Mouse (Mus musculus): ENCODE results near the gene Mc1r. TPM values are rescaled to one million over a fixed set of nuclear protein-coding genes. Genes with fewer than 3 reads are reported as not detected.

Mc1r gene
- polyA plus RNA-seq, 1 experiment: not detected

DNA sequence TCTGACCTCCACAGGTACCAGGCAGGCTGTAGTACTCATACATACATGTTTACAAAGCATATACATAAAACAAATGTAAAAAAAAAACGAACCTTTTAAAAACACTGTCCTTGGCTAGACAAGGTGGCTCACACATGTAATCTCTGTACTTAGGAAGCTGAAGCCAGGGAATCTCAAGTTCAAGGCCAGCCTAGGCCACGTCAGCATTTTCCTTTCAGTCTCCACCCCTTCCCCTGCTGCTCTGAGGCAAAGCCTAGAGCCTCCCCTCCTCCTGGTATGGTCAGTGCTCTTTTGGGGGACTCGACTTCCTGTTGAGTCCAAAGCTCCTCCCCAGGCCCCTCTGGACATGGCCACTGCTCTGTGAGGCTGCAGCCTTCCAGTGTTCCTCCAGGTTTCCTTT, 19.9 kb upstream of the Mc1r start:
- Histone ChIP-seq H3K4me3 (replicated peaks; ENCODE audit: extremely low read depth, low read depth, low read length) (no peak overlapping the region), H3K4me1 (ENCODE audit: control insufficient read depth, insufficient read depth, low read length) (no peaks in the 10 kb centered on the region)
- TF ChIP-seq CTCF (IDR thresholded peaks at IDR 0.05; ENCODE audit: insufficient read depth, low read length): no peak
- TF ChIP-seq POLR2A (IDR thresholded peaks at IDR 0.05; ENCODE audit: borderline replicate concordance, extremely low read depth, low read depth, low read length): no peak
- DNase-seq: no peak
- WGBS: 67% methylated on average over 3 of the region's 3 CpGs

DNA sequence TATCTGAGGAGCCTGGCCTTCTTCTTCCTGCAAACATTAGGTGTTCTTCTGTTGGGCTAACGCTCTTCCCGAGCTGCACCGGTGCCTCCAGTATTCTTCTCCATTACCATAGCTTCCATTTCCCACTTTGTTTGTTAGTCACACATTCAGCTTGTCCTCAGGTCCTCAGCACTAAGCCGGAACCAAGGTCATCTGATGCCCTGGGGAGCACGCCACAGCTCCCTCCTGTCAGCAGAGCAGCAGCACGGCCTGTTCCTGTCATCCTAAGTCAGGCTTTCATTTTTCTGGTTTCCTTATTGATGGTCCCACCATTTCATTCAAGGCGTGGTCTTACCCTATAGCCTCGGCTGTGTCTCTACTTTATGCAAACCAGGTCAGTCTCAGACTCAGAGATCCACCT, 19.1 kb upstream of the Mc1r start:
- H3K4me3 ChIP-seq (replicated peaks; ENCODE audit: extremely low read depth, low read depth, low read length): no peak overlapping the region
- 91% methylated on average over 8 of the region's 8 CpGs for WGBS
- no peak for TF ChIP-seq CTCF (IDR thresholded peaks at IDR 0.05; ENCODE audit: insufficient read depth, low read length)
- no peak for TF ChIP-seq POLR2A (IDR thresholded peaks at IDR 0.05; ENCODE audit: borderline replicate concordance, extremely low read depth, low read depth, low read length)
- H3K4me1 ChIP-seq (ENCODE audit: control insufficient read depth, insufficient read depth, low read length): no peaks in the 10 kb centered on the region
- DNase-seq: no peak

GRCm38 (mm10) chr8:123389026-123389425, 17.9 kb upstream of the Mc1r start:
- Histone ChIP-seq H3K4me1 (ENCODE audit: control insufficient read depth, insufficient read depth, low read length) (no peaks in the 10 kb centered on the region), H3K4me3 (replicated peaks; ENCODE audit: extremely low read depth, low read depth, low read length) (no peak overlapping the region)
- TF ChIP-seq POLR2A (IDR thresholded peaks at IDR 0.05; ENCODE audit: borderline replicate concordance, extremely low read depth, low read depth, low read length): no peak
- no peak for TF ChIP-seq CTCF (IDR thresholded peaks at IDR 0.05; ENCODE audit: insufficient read depth, low read length)
- DNase-seq: peak; percentile 19
- WGBS: 85% methylated on average over 7 of the region's 7 CpGs

GRCm38 (mm10) chr8:123398308-123398707, 8.6 kb upstream of the Mc1r start:
- WGBS: 93% methylated on average over 13 of the region's 13 CpGs
- no peak overlapping the region for H3K4me3 ChIP-seq (replicated peaks; ENCODE audit: extremely low read depth, low read depth, low read length)
- DNase-seq: no peak
- TF ChIP-seq CTCF (IDR thresholded peaks at IDR 0.05; ENCODE audit: insufficient read depth, low read length) (no peak), POLR2A (IDR thresholded peaks at IDR 0.05; ENCODE audit: borderline replicate concordance, extremely low read depth, low read depth, low read length) (no peak)
- H3K4me1 ChIP-seq (ENCODE audit: control insufficient read depth, insufficient read depth, low read length): no peaks in the 10 kb centered on the region

GRCm38 (mm10) chr8:123401936-123402335, 5.0 kb upstream of the Mc1r start:
- Histone ChIP-seq H3K4me1 (ENCODE audit: control insufficient read depth, insufficient read depth, low read length) (no peaks in the 10 kb centered on the region), H3K4me3 (replicated peaks; ENCODE audit: extremely low read depth, low read depth, low read length) (no peak overlapping the region)
- DNase-seq: no peak
- 93% methylated on average over 9 of the region's 9 CpGs for WGBS
- no peak for TF ChIP-seq POLR2A (IDR thresholded peaks at IDR 0.05; ENCODE audit: borderline replicate concordance, extremely low read depth, low read depth, low read length)
- TF ChIP-seq CTCF (IDR thresholded peaks at IDR 0.05; ENCODE audit: insufficient read depth, low read length): no peak

GRCm38 (mm10) chr8:123402730-123403326, 4.1 kb upstream of the Mc1r start:
- no peak for TF ChIP-seq POLR2A (IDR thresholded peaks at IDR 0.05; ENCODE audit: borderline replicate concordance, extremely low read depth, low read depth, low read length)
- TF ChIP-seq CTCF (IDR thresholded peaks at IDR 0.05; ENCODE audit: insufficient read depth, low read length): no peak
- no peak for DNase-seq
- H3K4me1 ChIP-seq (ENCODE audit: control insufficient read depth, insufficient read depth, low read length): no peaks in the 10 kb centered on the region
- WGBS: 61% methylated on average over 9 of the region's 9 CpGs
- H3K4me3 ChIP-seq (replicated peaks; ENCODE audit: extremely low read depth, low read depth, low read length): no peak overlapping the region

- WGBS: 41% methylated on average over 8 of the region's 8 CpGs
- no peak overlapping the region for H3K4me3 ChIP-seq (replicated peaks; ENCODE audit: extremely low read depth, low read depth, low read length)
- DNase-seq: no peak
- TF ChIP-seq CTCF (IDR thresholded peaks at IDR 0.05; ENCODE audit: insufficient read depth, low read length): no peak
- TF ChIP-seq POLR2A (IDR thresholded peaks at IDR 0.05; ENCODE audit: borderline replicate concordance, extremely low read depth, low read depth, low read length): no peak
- H3K4me1 ChIP-seq (ENCODE audit: control insufficient read depth, insufficient read depth, low read length): no peaks in the 10 kb centered on the region
Observed at GRCm38 (mm10) chr8:123404521-123404920, 2.4 kb upstream of the Mc1r start.

DNA sequence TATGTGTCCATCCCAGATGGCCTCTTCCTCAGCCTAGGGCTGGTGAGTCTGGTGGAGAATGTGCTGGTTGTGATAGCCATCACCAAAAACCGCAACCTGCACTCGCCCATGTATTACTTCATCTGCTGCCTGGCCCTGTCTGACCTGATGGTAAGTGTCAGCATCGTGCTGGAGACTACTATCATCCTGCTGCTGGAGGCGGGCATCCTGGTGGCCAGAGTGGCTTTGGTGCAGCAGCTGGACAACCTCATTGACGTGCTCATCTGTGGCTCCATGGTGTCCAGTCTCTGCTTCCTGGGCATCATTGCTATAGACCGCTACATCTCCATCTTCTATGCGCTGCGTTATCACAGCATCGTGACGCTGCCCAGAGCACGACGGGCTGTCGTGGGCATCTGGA, 705 bp downstream of the Mc1r start:
- no peak for DNase-seq
- TF ChIP-seq CTCF (IDR thresholded peaks at IDR 0.05; ENCODE audit: insufficient read depth, low read length) (no peak), POLR2A (IDR thresholded peaks at IDR 0.05; ENCODE audit: borderline replicate concordance, extremely low read depth, low read depth, low read length) (no peak)
- WGBS: 88% methylated on average over 13 of the region's 13 CpGs
- Histone ChIP-seq H3K4me3 (replicated peaks; ENCODE audit: extremely low read depth, low read depth, low read length) (no peak overlapping the region), H3K4me1 (ENCODE audit: control insufficient read depth, insufficient read depth, low read length) (no peaks in the 10 kb centered on the region)

GRCm38 (mm10) chr8:123408586-123409544, 2.0 kb downstream of the Mc1r start:
- 57% methylated on average over 9 of the region's 9 CpGs for WGBS
- Histone ChIP-seq H3K4me3 (replicated peaks; ENCODE audit: extremely low read depth, low read depth, low read length) (no peak overlapping the region), H3K4me1 (ENCODE audit: control insufficient read depth, insufficient read depth, low read length) (no peaks in the 10 kb centered on the region)
- TF ChIP-seq CTCF (IDR thresholded peaks at IDR 0.05; ENCODE audit: insufficient read depth, low read length): no peak
- no peak for TF ChIP-seq POLR2A (IDR thresholded peaks at IDR 0.05; ENCODE audit: borderline replicate concordance, extremely low read depth, low read depth, low read length)
- DNase-seq: no peak
